Mouse (Mus musculus) neutrophil, adult 59 days (primary cell): ENCODE measurements around the gene Sympk. TPM values are rescaled to one million over a fixed set of nuclear protein-coding genes. Genes with fewer than 3 reads are reported as not detected.

ENCODE experiments used
- total RNA-seq, 2 experiments: library from RNA; stranded (reverse); gene quantifications; 1 replicate in 1 of 2; 2 replicates in 1 of 2; pipeline ENCODE4 v1.2.4; 2023

Gene Sympk
- 10 to 100 TPM; 53.1 to 63.9 TPM for total RNA-seq

GRCm38 (mm10) chr7:19024096-19024506 lies at the start of gene Sympk:
Gene Sympk (plus strand): TSS chr7:19024377.

GRCm38 (mm10) chr7:18987100-18987499 lies 37.1 kb upstream of the Sympk start, which contains the start of gene Nanos2:
Gene Nanos2 (plus strand): TSS chr7:18987400.

GRCm38 (mm10) chr7:18990601-18991295 lies 33.4 kb upstream of the Sympk start, which contains the start of gene Mypop:
Gene Mypop (plus strand): TSS chr7:18991245.

GRCm38 (mm10) chr7:19003902-19004630 lies 20.1 kb upstream of the Sympk start, which contains the start of gene Irf2bp1:
Gene Irf2bp1 (plus strand): TSS chr7:19004044.

GRCm38 (mm10) chr7:19023357-19023814 lies 791 bp upstream of the Sympk start, which contains the start of gene Foxa3:
Gene Foxa3 (minus strand): TSS chr7:19023538.

GRCm38 (mm10) chr7:19054047-19054776 lies 30.0 kb downstream of the Sympk start, which contains the start of gene Rsph6a:
Gene Rsph6a (plus strand): TSS chr7:19054690.

GRCm38 (mm10) chr7:19075723-19076585 lies 51.8 kb downstream of the Sympk start, which contains the start of gene Dmwd:
Gene Dmwd (plus strand): TSS chr7:19076227.

GRCm38 (mm10) chr7:19083701-19084100 lies 59.5 kb downstream of the Sympk start, which contains the start of gene Dmpk:
Gene Dmpk (plus strand): TSS chr7:19083849.

GRCm38 (mm10) chr7:19094471-19094825 lies 70.3 kb downstream of the Sympk start, which contains the start of gene Six5:
Gene Six5 (plus strand): TSS chr7:19094594.

Other genes starting within 250 kb of the Sympk start
- gene Psg19, start 225.9 kb upstream of the Sympk start, total RNA-seq = not detected
- not detected for gene Psg17, start 202.8 kb upstream of the Sympk start, total RNA-seq
- not detected for gene Mill2, start 184.4 kb upstream of the Sympk start, total RNA-seq
- gene Pglyrp1, start 153.0 kb upstream of the Sympk start, total RNA-seq = 1,000 to 10,000 TPM; 1,995 to 2,284 TPM
- gene Ccdc61, start 114.0 kb upstream of the Sympk start, total RNA-seq = 10 to 100 TPM; 11.5 to 13.9 TPM
- under 1 TPM in 1 of 2 experiments, not detected in 1; 0.04 TPM for gene Nova2, start 98.5 kb upstream of the Sympk start, total RNA-seq
- not detected for gene Nanos2, start 37.0 kb upstream of the Sympk start, total RNA-seq
- gene Mypop, start 33.1 kb upstream of the Sympk start, total RNA-seq = under 1 TPM in 1 of 2 experiments, not detected in 1; 0.33 TPM
- 10 to 100 TPM; 15.0 to 15.1 TPM for gene Irf2bp1, start 20.3 kb upstream of the Sympk start, total RNA-seq
- gene Foxa3, start 839 bp upstream of the Sympk start, total RNA-seq = not detected
- not detected for gene Rsph6a, start 30.3 kb downstream of the Sympk start, total RNA-seq
- 10 to 100 TPM; 15.0 to 21.7 TPM for gene Dmwd, start 51.9 kb downstream of the Sympk start, total RNA-seq
- gene Dmpk, start 59.5 kb downstream of the Sympk start, total RNA-seq = 10 to 100 TPM in 1 of 2 experiments, 1 to 10 TPM in 1; 9.9 to 10.7 TPM
- gene Six5, start 70.2 kb downstream of the Sympk start, total RNA-seq = under 1 TPM; 0.11 to 0.33 TPM
- gene Gm4969, start 94.0 kb downstream of the Sympk start, total RNA-seq = not detected
- 10 to 100 TPM; 14.9 to 15.0 TPM for gene Fbxo46, start 95.5 kb downstream of the Sympk start, total RNA-seq
- 10 to 100 TPM; 10.0 to 10.4 TPM for gene Qpctl, start 124.9 kb downstream of the Sympk start, total RNA-seq
- 10 to 100 TPM; 39.5 to 43.0 TPM for gene Snrpd2, start 125.3 kb downstream of the Sympk start, total RNA-seq
- gene Gipr, start 141.8 kb downstream of the Sympk start, total RNA-seq = not detected
- 10 to 100 TPM; 60.2 to 79.8 TPM for gene Eml2, start 152.0 kb downstream of the Sympk start, total RNA-seq
- gene Gpr4, start 188.2 kb downstream of the Sympk start, total RNA-seq = under 1 TPM in 1 of 2 experiments, not detected in 1; 0.13 TPM
- 10 to 100 TPM; 22.3 to 24.6 TPM for gene Opa3, start 204.0 kb downstream of the Sympk start, total RNA-seq
- gene Vasp, start 247.4 kb downstream of the Sympk start, total RNA-seq = 100 to 1,000 TPM; 636 to 660 TPM